Mouse (Mus musculus): ENCODE data around the gene Nfasc.

Nfasc gene

GRCm38 (mm10) chr1:132641049-132641795, 100.4 kb downstream of the Nfasc start:
- DNase-seq, result peak; percentile 65

- DNase-seq, result no peak
Measured at GRCm38 (mm10) chr1:132640256-132640655, 101.3 kb downstream of the Nfasc start.

GRCm38 (mm10) chr1:132637346-132637745, 104.3 kb downstream of the Nfasc start:
- DNase-seq, result no peak

GRCm38 (mm10) chr1:132629611-132630370, 111.8 kb downstream of the Nfasc start:
- DNase-seq, result no peak

GRCm38 (mm10) chr1:132628599-132628998, 113.0 kb downstream of the Nfasc start:
- DNase-seq, result no peak

- DNase-seq, result no peak
Measured at GRCm38 (mm10) chr1:132628183-132628582, 113.4 kb downstream of the Nfasc start.

GRCm38 (mm10) chr1:132626125-132626756, 115.4 kb downstream of the Nfasc start:
- DNase-seq, result no peak

- no peak for DNase-seq
Measured at GRCm38 (mm10) chr1:132625034-132625433, 116.6 kb downstream of the Nfasc start.

- no peak for DNase-seq
Measured at GRCm38 (mm10) chr1:132624466-132624865, 117.1 kb downstream of the Nfasc start.

GRCm38 (mm10) chr1:132623641-132624336, 117.8 kb downstream of the Nfasc start:
- no peak for DNase-seq

- DNase-seq, result no peak
Measured at GRCm38 (mm10) chr1:132612066-132612465, 129.5 kb downstream of the Nfasc start.

GRCm38 (mm10) chr1:132609048-132609634, 132.5 kb downstream of the Nfasc start:
- peak; percentile 76 for DNase-seq

- no peak for DNase-seq
Measured at GRCm38 (mm10) chr1:132602161-132602560, 139.4 kb downstream of the Nfasc start.

GRCm38 (mm10) chr1:132598024-132598423, 143.6 kb downstream of the Nfasc start:
- no peak for DNase-seq

- DNase-seq, result no peak
Measured at GRCm38 (mm10) chr1:132595741-132596140, 145.9 kb downstream of the Nfasc start.

GRCm38 (mm10) chr1:132594587-132594986, 147.0 kb downstream of the Nfasc start:
- peak; percentile 83 for DNase-seq

GRCm38 (mm10) chr1:132592145-132592544, 149.5 kb downstream of the Nfasc start:
- DNase-seq, result no peak

- DNase-seq, result no peak
Measured at GRCm38 (mm10) chr1:132591399-132591930, 150.1 kb downstream of the Nfasc start.

- no peak for DNase-seq
Measured at GRCm38 (mm10) chr1:132586679-132587201, 154.9 kb downstream of the Nfasc start.

- DNase-seq, result no peak
Measured at GRCm38 (mm10) chr1:132585376-132585775, 156.2 kb downstream of the Nfasc start.

GRCm38 (mm10) chr1:132582998-132583604, 158.5 kb downstream of the Nfasc start:
- peak; percentile 35 for DNase-seq
